Mouse (Mus musculus) fibroblast of lung, adult 2 months (primary cell): ENCODE results near the gene Hist1h4h.
"Not testable (repeated sequence)": the region's sequence is repeated elsewhere in the genome, so short reads cannot be mapped to it uniquely, and the experiment has no call there.

Experiments
- DNase-seq: peaks from one replicate; pipeline ENCODE4 v3.0.0-alpha.2; 2011; ENCODE audit warnings: low read depth

Hist1h4h gene

GRCm38 (mm10) chr13:23555839-23556416, 25.1 kb downstream of the Hist1h4h start:
- DNase-seq = no peak

- no peak for DNase-seq
These were observed 26.1 kb downstream of the Hist1h4h start for GRCm38 (mm10) chr13:23556906-23557305.

- DNase-seq = not testable (repeated sequence)
These were observed 29.8 kb downstream of the Hist1h4h start for GRCm38 (mm10) chr13:23560699-23561098.

GRCm38 (mm10) chr13:23561531-23561882, 30.7 kb downstream of the Hist1h4h start:
- DNase-seq = not testable (repeated sequence)

GRCm38 (mm10) chr13:23561883-23562659, 31.2 kb downstream of the Hist1h4h start, which contains the start of gene Hist1h3e:
TSS of gene Hist1h3e (minus strand) at chr13:23562369.
- DNase-seq = peak; percentile 94

GRCm38 (mm10) chr13:23562699-23563462, 32.0 kb downstream of the Hist1h4h start:
- no peak for DNase-seq

GRCm38 (mm10) chr13:23564482-23564881, 33.6 kb downstream of the Hist1h4h start:
- DNase-seq = no peak

- not testable (repeated sequence) for DNase-seq
These were observed 39.6 kb downstream of the Hist1h4h start for GRCm38 (mm10) chr13:23570261-23571021.

- DNase-seq = peak; percentile 89
These were observed 40.2 kb downstream of the Hist1h4h start, which contains the start of the genes Hist1h2ae and Hist1h2bg for GRCm38 (mm10) chr13:23571022-23571503. TSS of gene Hist1h2ae (minus strand) at chr13:23571220. TSS of gene Hist1h2bg (plus strand) at chr13:23571396.

GRCm38 (mm10) chr13:23571504-23572217, 40.8 kb downstream of the Hist1h4h start:
- DNase-seq = not testable (repeated sequence)

GRCm38 (mm10) chr13:23572218-23573033, 41.6 kb downstream of the Hist1h4h start:
- no peak for DNase-seq

- not testable (repeated sequence) for DNase-seq
These were observed 42.4 kb downstream of the Hist1h4h start for GRCm38 (mm10) chr13:23573034-23573897.

- peak; percentile 95 for DNase-seq
These were observed 43.2 kb downstream of the Hist1h4h start, which contains the start of the genes Hist1h2bf and Hist1h2ad for GRCm38 (mm10) chr13:23573898-23574524. TSS of gene Hist1h2bf (minus strand) at chr13:23574196. TSS of gene Hist1h2ad (plus strand) at chr13:23574381.

GRCm38 (mm10) chr13:23574546-23575170, 43.8 kb downstream of the Hist1h4h start:
- DNase-seq = not testable (repeated sequence)

GRCm38 (mm10) chr13:23575271-23575851, 44.5 kb downstream of the Hist1h4h start, which contains the start of gene Hist1h3d:
TSS of gene Hist1h3d (plus strand) at chr13:23575763.
- no peak for DNase-seq

GRCm38 (mm10) chr13:23575864-23576313, 45.0 kb downstream of the Hist1h4h start:
- not testable (repeated sequence) for DNase-seq

GRCm38 (mm10) chr13:23576351-23576881, 45.6 kb downstream of the Hist1h4h start:
- no peak for DNase-seq
